Mouse (Mus musculus): Measurements from ENCODE around the gene Unc13d.
"Not testable (repeated sequence)": the region's sequence is repeated elsewhere in the genome, so short reads cannot be mapped to it uniquely, and the experiment has no call there.

Unc13d gene

DNA sequence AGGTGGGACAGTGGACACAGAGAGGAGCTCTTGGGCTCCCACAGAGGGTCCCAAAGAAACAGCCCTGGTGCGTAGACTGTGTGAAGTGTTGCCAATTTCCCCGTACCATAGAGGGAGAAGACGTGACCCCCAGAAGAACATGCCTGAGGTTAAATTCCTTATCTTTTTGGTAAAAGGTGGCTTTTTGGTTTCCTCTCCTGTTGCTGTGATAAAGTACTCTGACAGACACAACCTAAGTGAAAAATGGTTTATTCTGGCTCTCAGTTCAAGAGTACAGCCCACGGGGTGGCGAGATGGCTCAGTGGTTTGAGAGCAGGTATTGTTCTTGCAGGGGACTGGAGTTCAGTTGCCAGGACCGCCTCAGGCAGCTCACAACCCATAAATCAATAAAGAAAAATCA, 21.7 kb upstream of the Unc13d start:
- DNase-seq, result no peak

DNA sequence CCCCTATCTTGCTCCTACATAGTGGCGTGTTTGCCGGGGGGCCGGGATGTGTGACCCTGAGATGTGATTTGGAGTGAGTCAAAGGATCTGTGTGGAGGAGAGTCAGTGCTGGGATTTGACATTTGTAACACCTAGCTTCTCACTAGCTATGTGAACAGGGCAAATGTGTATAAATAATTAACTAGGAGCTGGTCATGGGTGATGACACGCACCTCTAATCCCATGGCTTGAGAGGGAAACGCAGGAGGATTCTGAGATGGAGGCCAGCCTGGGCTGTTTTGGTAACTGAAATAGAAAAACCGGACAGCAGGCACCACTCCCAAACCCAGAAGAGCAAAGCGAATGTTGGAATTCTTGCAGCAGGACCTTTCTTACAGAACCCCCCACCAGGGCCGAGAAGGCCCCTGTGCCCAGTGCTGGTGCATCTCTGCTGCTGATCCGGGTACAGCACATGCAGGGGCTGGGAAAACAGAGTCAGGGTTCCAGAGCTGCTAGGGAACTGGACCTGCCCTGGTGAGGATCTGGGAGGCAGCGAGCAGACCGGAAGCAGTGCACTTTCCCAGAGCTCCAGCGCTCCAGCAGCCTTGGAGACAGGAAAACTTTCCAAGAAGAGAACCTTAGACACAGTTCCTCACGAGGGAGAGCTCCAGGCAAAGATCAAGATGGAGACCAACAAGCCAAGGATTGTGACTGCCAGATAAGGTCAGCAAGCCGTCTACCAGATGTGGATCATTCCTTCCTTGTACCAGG, 21.1 kb upstream of the Unc13d start:
- DNase-seq, result no peak

DNA sequence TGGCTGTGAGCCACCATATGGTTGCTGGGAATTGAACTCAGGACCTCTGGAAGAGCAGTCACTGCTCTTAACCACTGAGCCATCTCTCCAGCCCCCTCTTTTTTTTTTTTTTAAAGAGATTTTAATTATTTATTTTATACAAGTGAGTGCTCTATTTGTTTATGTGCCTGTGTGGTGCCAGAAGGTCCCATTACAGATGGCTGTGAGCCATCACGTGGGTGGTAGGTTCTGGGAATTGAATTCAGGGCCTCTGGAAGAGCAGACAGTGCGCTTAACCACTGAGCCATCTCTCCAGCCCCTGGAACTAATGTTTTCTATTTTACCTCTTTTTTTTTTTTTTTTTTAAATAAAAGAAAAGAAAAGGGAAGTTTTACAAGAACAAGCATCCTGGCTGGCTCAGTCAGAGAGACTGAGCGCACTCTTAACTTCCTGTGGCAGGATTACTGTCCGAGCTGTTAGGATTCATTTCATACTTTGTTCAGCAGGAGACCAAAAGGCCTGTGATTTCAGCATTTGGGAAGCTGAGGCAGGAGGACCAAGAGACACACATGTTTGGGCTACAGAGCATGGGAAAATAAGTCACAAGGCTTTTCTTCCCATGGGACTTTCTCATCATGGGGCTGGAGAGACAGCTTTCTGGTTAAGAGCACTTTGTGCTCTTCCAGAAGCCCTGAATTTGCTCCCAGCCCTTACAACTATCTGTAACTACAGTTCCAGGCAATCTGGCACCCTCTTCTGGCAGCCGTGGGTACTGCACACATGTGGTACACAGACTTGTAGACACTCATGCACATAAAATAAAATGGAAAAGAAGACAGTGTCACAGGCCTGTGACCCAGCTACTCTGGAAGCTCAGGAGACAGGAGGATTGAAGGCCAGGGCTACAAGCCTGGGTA, 18.7 kb upstream of the Unc13d start:
- DNase-seq, result no peak

DNA sequence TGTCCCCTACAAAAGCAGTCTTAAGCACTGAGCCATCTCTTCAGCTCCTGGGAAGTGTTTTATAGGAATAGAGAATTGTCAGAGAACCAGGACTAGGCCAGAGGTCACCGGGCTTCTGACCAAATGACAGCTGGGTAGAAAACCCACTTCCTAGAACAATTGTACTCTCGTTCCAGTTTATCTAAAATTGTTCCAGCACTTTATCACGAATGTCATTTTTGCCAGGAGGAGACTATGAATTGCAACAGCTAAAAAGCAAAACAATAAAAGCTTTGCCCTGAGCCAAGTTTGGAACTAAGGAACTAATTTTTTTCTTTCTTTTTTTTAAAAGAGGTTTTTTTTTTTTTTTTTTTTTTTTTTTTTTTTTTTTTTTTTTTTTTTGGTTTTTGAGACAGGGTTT, 17.8 kb upstream of the Unc13d start:
- DNase-seq, result no peak

DNA sequence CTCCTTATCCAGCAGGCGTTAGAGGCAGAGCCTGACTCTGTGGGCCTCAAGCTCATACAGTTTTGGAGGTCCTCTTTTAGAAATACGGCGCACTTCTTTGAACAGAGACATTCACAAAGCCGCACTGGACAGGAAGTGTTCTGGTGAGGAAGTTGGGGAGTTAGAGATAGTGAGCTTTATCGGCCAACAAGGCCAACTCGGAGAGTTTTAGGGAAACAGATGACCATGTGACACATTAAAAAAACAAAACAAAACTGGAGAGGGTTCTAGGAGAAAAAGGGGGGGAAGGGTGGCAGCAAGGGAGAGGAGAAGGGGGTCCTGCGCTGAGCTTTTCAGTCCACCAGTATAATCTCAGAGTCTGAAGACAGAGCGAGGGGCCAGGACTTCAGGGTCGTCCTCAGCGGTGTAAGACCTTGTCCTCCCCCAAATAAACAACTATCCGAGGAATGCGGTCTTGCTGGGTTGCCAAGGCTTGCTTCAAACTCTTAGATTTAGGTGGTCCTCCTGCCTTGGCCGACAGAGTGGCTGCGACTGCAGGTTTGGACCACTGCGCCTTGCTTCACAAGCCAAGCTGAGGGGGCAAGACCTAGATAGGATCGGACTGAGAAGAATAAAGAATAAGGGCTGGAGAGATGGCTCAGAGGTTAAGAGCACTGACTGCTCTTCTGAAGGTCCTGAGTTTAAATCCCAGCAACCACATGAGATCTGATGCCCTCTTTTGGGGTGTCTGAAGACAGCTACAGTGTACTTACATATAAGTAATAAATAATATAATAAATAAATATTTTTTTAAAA, 16.2 kb upstream of the Unc13d start:
- no peak for DNase-seq

DNA sequence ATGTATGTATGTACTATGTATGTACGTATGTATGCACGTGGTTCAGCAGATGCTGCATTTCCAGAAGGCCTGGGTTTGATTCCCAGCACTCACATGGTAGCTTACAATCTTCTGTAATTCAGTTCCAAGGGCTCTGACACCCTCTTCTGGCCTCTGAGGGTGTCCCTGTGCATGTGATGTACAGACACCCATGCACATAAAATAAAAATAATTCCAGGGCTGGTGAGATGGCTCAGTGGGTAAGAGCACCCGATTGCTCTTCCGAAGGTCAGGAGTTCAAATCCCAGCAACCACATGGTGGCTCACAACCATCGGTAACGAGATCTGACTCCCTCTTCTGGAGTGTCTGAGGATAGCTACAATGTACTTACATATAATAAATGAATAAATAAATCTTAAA, 15.2 kb upstream of the Unc13d start:
- DNase-seq, result not testable (repeated sequence)

DNA sequence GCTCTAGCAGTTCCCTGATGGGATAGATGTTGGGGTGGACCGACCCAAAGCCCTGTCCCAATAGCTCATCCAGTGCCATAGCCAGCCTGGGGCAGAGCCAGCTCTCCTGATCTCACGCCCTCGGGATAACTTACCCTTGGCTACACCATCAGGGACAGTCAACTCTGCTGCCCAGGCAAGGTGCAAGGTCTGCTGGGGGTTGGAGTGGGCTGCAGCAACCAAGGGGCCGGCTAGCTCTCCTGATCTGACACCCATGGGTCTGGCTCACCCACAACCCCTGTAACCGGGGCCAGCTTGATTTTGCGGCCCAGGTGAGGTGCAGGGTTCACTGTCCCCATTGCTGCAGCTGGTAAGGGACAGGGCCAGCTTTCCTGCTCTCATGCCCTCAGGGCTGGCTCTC, 13.8 kb upstream of the Unc13d start:
- DNase-seq, result no peak

DNA sequence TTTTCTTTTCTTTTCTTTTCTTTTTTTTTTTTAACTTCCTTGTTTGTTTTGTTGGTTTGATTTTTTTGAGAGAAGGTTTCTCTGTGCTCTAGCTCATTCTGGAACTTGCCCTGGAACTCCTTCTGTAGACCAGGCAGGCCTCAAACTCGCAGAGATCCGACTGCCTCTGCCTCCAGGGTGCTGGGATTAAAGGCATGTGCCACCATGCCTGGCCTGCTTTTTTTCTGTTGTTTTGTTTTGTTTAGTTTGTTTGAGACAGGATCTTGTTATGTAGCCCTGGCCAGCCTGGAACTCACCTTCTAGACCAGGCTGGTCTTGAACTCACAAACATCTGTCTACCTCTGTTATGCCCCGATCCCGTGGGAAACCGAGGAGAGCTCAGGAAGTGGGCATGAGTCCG, 11.8 kb upstream of the Unc13d start:
- no peak for DNase-seq

DNA sequence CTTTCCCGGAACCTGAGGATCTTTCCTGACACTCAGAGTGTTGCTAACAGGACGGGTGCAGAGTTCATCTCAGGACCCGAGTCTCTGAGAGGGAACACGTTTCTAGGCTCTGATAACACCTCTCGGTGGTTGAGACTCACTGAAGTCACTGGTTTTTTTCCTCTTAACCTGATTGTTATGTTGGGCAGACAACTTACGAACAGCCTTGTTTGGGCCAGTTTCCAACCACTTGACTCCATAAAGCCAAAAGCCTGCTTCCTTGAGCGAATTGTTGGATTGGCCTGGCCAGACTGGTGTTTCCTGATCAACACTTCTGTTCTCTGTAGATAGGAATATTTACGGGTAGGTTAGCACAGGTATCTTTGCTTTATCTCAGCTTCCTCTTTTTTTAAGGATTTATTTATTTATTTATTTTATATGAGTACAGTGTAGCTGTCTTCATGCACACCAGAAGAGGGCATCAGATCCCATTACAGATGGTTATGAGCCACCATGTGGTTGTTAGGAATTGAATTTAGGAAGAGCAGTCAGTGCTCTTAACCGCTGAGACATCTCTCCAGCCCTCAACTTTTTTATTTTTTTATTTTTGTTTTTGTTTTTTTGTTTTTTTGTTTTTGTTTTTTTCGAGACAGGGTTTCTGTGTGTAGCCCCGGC, 11.1 kb upstream of the Unc13d start:
- DNase-seq, result no peak

DNA sequence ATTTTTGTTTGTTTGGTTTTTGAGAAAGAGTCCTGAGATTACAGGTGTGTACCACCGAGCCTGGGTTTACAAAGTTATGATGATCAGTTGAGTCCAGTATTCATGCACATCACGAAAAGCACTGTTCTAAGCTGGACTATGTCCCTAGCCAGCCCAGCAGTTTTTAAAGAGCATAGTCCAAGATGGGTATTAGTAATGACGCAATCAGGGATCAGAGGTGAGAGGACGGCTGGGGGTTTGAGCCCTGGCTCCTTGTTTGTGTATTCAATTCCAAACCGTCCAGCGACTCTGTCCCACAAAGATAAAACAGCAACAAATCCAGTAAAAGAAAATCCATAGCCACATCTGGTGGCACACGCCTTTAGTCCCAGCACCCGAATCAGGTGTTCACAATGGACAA, 10.4 kb upstream of the Unc13d start:
- DNase-seq, result no peak

DNA sequence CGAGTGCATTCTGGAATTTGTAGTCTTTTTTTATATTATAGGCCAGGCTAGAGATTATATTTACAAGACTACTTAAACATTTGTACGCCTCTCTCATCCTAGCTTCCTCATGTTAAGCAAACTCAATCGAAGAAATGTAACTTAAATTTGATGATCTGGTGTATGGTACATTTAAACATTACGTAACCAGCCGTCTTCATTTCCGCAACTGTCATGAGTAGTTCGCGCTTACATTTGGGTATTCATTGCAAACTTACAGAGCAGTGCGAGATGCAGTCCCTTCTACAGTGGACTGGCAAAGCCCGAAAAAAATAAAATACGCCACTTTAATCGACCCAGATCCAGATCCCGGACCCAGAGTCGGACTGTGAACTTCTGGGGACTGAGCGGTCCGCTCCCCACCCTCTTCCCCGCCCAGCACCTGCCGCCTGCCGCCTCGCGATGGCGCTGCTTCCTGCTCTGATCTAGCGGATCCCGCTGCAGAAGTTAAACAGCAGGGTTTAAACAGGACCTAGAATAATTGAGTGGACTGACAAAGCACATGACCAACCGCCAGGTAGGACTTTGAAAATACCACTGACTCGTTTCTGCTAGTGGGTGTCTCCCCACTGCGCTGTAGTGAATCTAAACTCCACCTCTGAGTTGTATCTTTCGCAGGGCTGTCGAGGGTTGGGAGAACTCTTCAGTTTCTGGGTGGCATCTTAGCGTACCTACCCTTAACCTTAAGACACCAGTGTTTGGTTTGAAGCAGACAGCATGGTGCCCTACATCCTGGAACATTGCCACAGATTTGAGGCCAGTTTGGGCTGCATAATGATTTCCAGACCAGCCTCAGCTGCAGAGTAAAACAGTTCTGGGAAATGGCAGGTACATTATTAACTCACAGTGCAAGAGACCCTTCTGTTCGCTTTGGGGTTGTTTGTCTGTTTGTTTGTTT, 9.7 kb upstream of the Unc13d start:
- DNase-seq, result peak; percentile 82

DNA sequence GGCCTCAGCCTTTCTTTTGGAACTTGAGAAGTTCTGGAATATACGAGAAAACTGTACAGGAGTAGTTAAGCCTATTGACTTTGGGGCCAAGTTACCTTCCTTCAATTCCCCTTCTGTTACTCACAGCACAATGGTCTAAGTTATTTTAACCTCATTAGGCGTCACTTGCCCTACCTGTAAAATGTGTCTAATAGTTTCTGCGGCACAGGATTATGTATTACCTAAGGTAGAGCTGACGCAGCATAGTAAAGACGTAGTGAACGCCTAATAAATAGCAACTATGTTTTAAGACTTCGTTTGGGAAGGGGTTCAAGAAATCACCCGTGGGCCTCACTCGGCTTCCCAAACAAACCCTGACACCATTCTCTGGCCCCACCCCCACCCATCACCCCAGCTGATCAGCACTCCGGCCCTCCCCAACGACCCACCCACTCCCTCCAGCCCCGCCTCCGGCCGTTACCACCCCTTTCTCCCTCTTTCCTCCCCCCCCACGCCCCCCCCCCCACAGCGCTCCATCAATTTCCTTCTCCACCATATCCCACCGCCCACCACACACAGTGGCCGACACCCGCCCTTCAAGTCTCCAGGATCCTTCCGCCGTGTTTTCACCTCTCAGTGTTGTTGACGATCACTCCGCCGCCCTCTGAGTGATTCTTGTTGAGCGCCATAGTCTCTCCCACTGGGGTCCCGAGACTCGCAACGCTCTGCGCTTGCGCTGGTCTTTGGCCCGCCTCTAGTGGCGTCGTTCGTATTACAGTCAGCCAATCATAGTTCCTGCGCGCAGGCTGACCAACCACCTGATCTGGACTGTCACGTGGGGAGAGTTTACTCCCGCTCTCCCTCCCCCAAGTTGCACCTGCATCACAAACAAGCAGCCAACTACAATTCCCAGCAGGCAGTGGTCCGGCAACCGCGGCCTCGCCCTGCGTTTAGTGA, 8.8 kb upstream of the Unc13d start, which contains the start of gene Wbp2:
Gene Wbp2, minus strand, starts transcription at position 738 of the 936 bp plus-strand sequence.
- DNase-seq, result peak; percentile 96

DNA sequence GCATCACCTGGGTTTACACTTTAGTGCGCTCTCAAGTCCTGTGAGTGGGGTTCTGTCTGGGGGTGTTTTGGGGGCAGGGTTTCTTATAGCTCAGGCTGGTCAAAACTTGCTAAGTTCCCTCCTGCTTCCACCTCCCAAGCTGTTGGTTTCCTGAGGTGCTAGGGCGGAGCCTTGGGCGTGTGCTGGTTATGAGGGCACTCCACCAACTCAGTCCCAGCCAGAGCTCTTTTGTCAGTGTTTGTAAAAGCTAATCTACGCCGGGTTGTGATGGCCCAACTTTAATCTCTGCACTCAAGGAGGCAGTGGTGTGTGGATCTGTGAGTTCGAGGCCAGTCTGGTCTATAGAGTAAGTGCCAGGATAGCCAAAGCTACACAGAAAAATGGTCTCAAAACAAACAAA, 6.4 kb upstream of the Unc13d start:
- DNase-seq, result no peak

DNA sequence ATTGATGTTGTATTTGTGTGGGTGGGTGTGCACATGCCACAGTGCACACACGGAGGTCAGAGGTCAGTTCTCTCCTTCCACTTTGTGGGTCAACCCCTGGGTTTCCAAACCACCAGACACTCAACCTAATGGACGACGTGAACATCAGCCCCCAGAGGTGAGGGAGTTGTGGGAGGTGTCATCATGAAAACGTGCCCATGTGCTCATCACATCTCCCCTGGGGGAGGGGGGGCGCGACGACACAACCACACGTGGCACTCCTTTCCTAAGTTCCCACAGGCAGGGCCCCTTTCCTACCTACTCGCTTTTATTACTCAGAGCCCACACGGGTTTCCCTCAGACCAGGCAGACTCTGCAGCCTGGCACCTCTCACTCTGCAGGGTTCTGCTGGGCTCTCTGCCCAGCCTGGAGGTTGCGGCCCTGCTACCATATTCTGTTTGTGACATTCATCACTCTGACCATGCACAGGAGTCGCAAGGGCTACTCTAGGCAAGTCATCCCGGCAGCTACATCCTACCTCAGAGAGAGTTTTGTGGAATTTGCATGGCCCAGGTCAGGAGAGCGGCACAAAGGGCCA, 5.4 kb upstream of the Unc13d start:
- no peak for DNase-seq

DNA sequence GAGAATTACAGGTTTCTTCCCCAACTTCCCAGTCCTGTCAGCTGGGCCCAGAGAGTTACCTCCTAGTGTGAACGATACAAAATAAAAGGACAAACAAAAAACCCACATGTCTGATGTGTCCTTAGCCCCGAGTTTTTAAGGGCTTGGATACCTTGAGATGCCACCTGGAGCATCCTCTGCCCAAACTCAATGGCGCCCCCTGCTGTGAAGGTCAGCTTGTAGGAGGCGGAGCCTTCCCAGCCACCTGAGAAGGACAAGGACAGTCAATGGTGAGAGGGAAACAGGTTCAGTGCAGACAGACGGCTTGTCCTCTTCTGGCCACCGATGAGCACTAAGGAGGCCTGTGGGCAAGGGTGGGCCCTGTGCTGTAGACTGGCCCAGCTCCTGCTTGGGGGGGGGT, 3.3 kb upstream of the Unc13d start:
- DNase-seq, result no peak

DNA sequence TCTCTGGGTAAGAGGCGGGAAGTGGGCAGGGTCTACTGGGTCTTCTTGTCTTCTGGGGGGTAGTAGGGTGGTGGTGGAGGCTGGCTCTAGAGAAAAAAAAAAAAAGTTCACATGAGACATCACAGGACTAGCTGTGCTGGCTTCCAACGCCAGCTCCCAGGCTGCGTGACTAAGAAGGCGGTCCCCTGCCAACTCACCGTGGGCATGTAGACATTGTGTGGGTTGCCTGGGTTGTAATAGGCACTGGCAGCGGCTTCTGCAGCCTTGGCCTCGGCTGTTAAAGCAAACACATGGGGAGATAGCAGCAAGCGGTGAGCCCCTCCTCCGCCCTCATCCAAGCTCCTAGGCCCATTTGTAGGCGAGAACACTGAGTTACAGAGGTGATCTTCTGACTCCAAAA, 1.8 kb upstream of the Unc13d start:
- peak; percentile 83 for DNase-seq

DNA sequence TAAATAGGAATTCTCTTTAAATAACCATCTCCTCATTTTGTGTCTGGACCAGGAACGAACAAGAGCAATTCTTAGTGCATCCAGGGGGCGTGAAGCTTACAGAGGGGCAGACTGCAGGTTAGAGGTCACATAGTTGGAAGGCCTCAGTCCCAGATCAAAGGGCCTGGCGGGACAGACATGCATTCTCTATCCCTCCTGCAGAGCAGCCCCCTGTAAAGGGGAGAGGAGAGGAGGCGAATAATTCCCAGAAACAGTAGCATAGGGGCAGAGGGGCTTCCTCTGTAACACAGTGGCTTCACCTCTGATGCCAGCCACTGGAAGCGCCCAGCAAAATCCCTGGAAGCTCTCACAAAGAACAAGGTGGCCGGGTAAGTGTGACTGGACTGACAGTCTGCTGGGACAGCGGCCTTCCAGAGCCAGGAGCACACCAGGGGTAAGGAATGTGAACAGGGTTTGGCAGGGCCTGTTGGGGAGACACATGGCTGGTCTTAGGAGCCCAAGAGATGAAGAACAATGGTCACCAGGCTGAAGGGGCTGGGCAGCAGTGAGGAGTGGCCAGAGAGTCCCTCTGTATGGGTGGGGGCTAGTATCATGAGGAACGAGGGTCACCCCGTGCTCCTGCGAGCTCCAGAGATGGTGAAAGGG, 1.0 kb upstream of the Unc13d start:
- no peak for DNase-seq

DNA sequence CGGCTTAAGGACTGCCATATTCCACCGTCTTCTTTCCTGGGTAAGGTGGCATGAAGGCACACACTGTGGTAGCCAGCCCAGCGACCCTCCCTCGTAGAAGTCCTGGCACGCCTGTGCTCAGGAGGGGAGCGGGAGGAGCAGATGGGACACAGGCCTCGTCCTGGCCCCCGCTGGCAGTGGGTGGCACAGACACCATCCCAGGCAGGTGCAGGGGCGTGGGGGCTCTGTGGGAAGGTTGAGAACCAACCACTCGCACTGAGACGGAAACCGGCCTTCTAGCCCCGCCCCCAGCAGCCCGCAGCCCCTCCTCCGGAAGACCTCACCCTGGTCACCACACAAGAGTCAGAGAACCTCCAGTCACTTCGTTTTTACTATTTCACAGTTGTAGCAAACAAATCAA, 460 bp upstream of the Unc13d start:
- DNase-seq, result no peak

DNA sequence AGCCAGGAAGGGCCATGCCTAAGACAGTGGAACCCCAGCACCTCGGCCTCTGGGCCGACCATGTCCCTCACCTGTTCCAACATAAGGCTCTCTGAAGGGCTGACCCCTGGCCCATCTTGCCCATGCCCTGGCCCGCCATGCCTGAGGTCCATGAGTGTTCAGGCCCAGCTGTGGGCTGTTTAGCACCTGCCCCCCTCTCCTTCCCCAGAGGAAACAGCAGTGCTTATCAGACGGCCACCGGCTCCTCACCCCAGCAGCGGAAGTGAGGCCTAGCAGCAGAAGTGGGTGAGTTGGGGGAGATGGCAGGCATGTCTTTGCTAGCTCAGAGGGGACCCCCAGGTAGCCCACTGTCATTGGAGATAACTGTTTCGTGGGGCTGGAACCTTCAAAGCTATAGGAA, 925 bp downstream of the Unc13d start:
- DNase-seq, result no peak

DNA sequence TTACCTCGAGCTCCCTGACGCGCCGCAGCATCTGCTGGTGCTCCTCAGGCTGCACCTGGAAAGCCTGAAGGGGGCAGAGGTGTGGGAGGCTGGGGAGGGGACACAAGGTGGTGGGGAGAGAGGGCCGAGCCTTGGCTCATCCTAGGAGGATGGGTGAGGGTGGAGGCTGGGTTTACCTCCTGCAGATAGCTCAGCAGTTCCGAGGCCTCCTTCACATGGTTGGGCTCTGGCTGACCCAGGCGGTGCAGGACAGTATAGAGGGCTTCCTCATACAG, 1.6 kb downstream of the Unc13d start:
- DNase-seq, result no peak
